Mouse (Mus musculus) gastrocnemius, postnatal 36 days (tissue): ENCODE results near the gene Nmi. TPM values are rescaled to one million over a fixed set of nuclear protein-coding genes. Genes with fewer than 3 reads are reported as not detected.
"Not testable (repeated sequence)": the region's sequence is repeated elsewhere in the genome, so short reads cannot be mapped to it uniquely, and the experiment has no call there.

ENCODE experiments used
- DNase-seq, 2 experiments: peaks; one replicate each; pipeline ENCODE4 v3.0.0; 2022
- intact Hi-C: fragments of 180-260 bp; cut with DNase I; formaldehyde crosslinking; loops from one replicate; pipeline ENCODE4 v1.15.1; 2025
- long read RNA-seq, 2 experiments: library from polyadenylated mRNA; stranded (forward); transcript quantifications; one replicate each; pipeline ENCODE4 v2.0.0; 2021
- total RNA-seq, 2 experiments: library from RNA; stranded (reverse); gene quantifications; 2 replicates each; pipeline ENCODE4 v1.2.3; 2021

Gene Nmi
- total RNA-seq, result 1 to 10 TPM; 2.1 to 2.3 TPM
- long read RNA-seq, experiment 1, partial matches to known transcripts, result 3 of 8 reads
- long read RNA-seq, experiment 1, other reads (novel, unspliced or antisense), result 3 of 8 reads
- long read RNA-seq, experiment 2, partial matches to known transcripts, result 2 of 6 reads
- long read RNA-seq, experiment 2, other reads (novel, unspliced or antisense), result 1 of 6 reads

- intact Hi-C loops, result no loop called here
- no peak for DNase-seq
Observed at GRCm38 (mm10) chr2:51973410-51973968, at the start of gene Nmi. TSS of gene Nmi (minus strand) at chr2:51973494.

- intact Hi-C loops, result no loop called here
- no peak for DNase-seq
Observed at GRCm38 (mm10) chr2:52016361-52016760, 43.1 kb upstream of the Nmi start.

GRCm38 (mm10) chr2:52013306-52013820 lies 40.1 kb upstream of the Nmi start:
- intact Hi-C loops, result no loop called here
- peak in 1 of 2 experiments; percentile 25 for DNase-seq

GRCm38 (mm10) chr2:52011820-52012219 lies 38.5 kb upstream of the Nmi start:
- intact Hi-C loops, DNase-seq: not testable (repeated sequence)

GRCm38 (mm10) chr2:52006380-52006779 lies 33.1 kb upstream of the Nmi start:
- intact Hi-C loops, result no loop called here
- DNase-seq, result no peak

GRCm38 (mm10) chr2:52002299-52002698 lies 29.0 kb upstream of the Nmi start:
- DNase-seq, intact Hi-C loops: not testable (repeated sequence)

- DNase-seq, result no peak
- intact Hi-C loops, result no loop called here
Observed at GRCm38 (mm10) chr2:52001521-52001920, 28.2 kb upstream of the Nmi start.

GRCm38 (mm10) chr2:51999996-52000395 lies 26.7 kb upstream of the Nmi start:
- DNase-seq, result no peak
- intact Hi-C loops, result no loop called here

- DNase-seq, result no peak
- intact Hi-C loops, result no loop called here
Observed at GRCm38 (mm10) chr2:51991447-51991846, 18.2 kb upstream of the Nmi start.

GRCm38 (mm10) chr2:51989559-51989958 lies 16.3 kb upstream of the Nmi start:
- no peak for DNase-seq
- intact Hi-C loops, result no loop called here

GRCm38 (mm10) chr2:51986695-51987094 lies 13.4 kb upstream of the Nmi start:
- no peak for DNase-seq

GRCm38 (mm10) chr2:51986157-51986556 lies 12.9 kb upstream of the Nmi start:
- intact Hi-C loops, result no loop called here

More at GRCm38 (mm10) chr2:51986695-51987094, 13.4 kb upstream of the Nmi start:
- intact Hi-C loops, result no loop called here

GRCm38 (mm10) chr2:51985241-51985640 lies 11.9 kb upstream of the Nmi start:
- intact Hi-C loops, result no loop called here
- DNase-seq, result no peak

More at GRCm38 (mm10) chr2:51986157-51986556, 12.9 kb upstream of the Nmi start:
- DNase-seq, result no peak

GRCm38 (mm10) chr2:51982288-51982687 lies 9.0 kb upstream of the Nmi start:
- DNase-seq, result no peak
- intact Hi-C loops, result no loop called here

GRCm38 (mm10) chr2:51981630-51982029 lies 8.3 kb upstream of the Nmi start:
- intact Hi-C loops, result no loop called here
- DNase-seq, result no peak

GRCm38 (mm10) chr2:51972641-51973409 lies 469 bp downstream of the Nmi start:
- intact Hi-C loops, result no loop called here
- peak; percentile 9 to 47 for DNase-seq

GRCm38 (mm10) chr2:51972142-51972541 lies 1.2 kb downstream of the Nmi start:
- peak in 1 of 2 experiments; percentile 16 for DNase-seq
- intact Hi-C loops, result no loop called here

- DNase-seq, result no peak
- intact Hi-C loops, result no loop called here
Observed at GRCm38 (mm10) chr2:51970897-51971296, 2.4 kb downstream of the Nmi start.

GRCm38 (mm10) chr2:51967288-51967687 lies 6.0 kb downstream of the Nmi start:
- DNase-seq, result no peak
- intact Hi-C loops, result no loop called here

GRCm38 (mm10) chr2:51953648-51954204 lies 19.6 kb downstream of the Nmi start:
- intact Hi-C loops, result no loop called here
- DNase-seq, result no peak

GRCm38 (mm10) chr2:51950876-51951275 lies 22.4 kb downstream of the Nmi start:
- intact Hi-C loops, result no loop called here
- no peak for DNase-seq
